Mouse (Mus musculus): Measurements from ENCODE around the gene Wsb2. TPM values are rescaled to one million over a fixed set of nuclear protein-coding genes. Genes with fewer than 3 reads are reported as not detected.

Wsb2 gene
- total and polyA plus RNA-seq, 2 experiments from 2014 or later: 321 to 421 TPM

GRCm38 (mm10) chr5:117356365-117357128, 557 bp upstream of the Wsb2 start:
- WGBS: 2% methylated on average over 21 of the region's 24 CpGs
- Histone ChIP-seq H3K36me3 (ENCODE audit: insufficient read depth, low read length) (no peaks in the 10 kb centered on the region), H3K4me1 (ENCODE audit: insufficient read depth, low read length) (peaks cover 16% of the 10 kb centered on the region; the same call in 1 of the 2 replicates), H3K9ac (replicated peaks; ENCODE audit: low read length) (peak overlapping the region; percentile 98), H3K9me3 (ENCODE audit: low read length) (no peaks in the 10 kb centered on the region), H3K4me3 (ENCODE audit: low read length) (peak overlapping the region; percentile 98), H3K27ac (peak overlapping the region; percentile 95), H3K4me2 (ENCODE audit: low read depth, low read length) (peak overlapping the region; percentile 79), H3K27me3 (ENCODE audit: insufficient read depth, low read length) (no peaks in the 10 kb centered on the region)
- TF ChIP-seq CTCF (IDR thresholded peaks at IDR 0.05; ENCODE audit: low read depth): no peak
- DNase-seq (ENCODE audit: low spot score): peak; percentile 57
- peak; percentile 57 for ATAC-seq

GRCm38 (mm10) chr5:117357478-117358247, 559 bp downstream of the Wsb2 start:
- peak overlapping the region; percentile 98 for H3K9ac ChIP-seq (replicated peaks; ENCODE audit: low read length)
- H3K9me3 ChIP-seq (ENCODE audit: low read length): no peaks in the 10 kb centered on the region
- H3K27me3 ChIP-seq (ENCODE audit: insufficient read depth, low read length): no peaks in the 10 kb centered on the region
- H3K4me1 ChIP-seq (ENCODE audit: insufficient read depth, low read length): peaks cover 16% of the 10 kb centered on the region; the same call in 1 of the 2 replicates
- peak overlapping the region; percentile 79 for H3K4me2 ChIP-seq (ENCODE audit: low read depth, low read length)
- H3K4me3 ChIP-seq (ENCODE audit: low read length): peak overlapping the region; percentile 98
- no peak for TF ChIP-seq CTCF (IDR thresholded peaks at IDR 0.05; ENCODE audit: low read depth)
- H3K36me3 ChIP-seq (ENCODE audit: insufficient read depth, low read length): no peaks in the 10 kb centered on the region
- DNase-seq (ENCODE audit: low spot score) (peak; percentile 28), ATAC-seq (peak; percentile 52)
- under 1% methylated on average over 40 of the region's 49 CpGs for WGBS
- peak overlapping the region; percentile 95 for H3K27ac ChIP-seq

GRCm38 (mm10) chr5:117358248-117358630, 1.1 kb downstream of the Wsb2 start:
- H3K4me1 ChIP-seq (ENCODE audit: insufficient read depth, low read length): peaks cover 16% of the 10 kb centered on the region; the same call in 1 of the 2 replicates
- 3% methylated on average over 6 of the region's 6 CpGs for WGBS
- peak overlapping the region; percentile 79 for H3K4me2 ChIP-seq (ENCODE audit: low read depth, low read length)
- peak overlapping the region; percentile 95 for H3K27ac ChIP-seq
- peak overlapping the region; percentile 98 for H3K4me3 ChIP-seq (ENCODE audit: low read length)
- H3K9me3 ChIP-seq (ENCODE audit: low read length): no peaks in the 10 kb centered on the region
- peak overlapping the region; percentile 98 for H3K9ac ChIP-seq (replicated peaks; ENCODE audit: low read length)
- no peak for TF ChIP-seq CTCF (IDR thresholded peaks at IDR 0.05; ENCODE audit: low read depth)
- H3K27me3 ChIP-seq (ENCODE audit: insufficient read depth, low read length): no peaks in the 10 kb centered on the region
- DNase-seq (ENCODE audit: low spot score): peak; percentile 19
- H3K36me3 ChIP-seq (ENCODE audit: insufficient read depth, low read length): no peaks in the 10 kb centered on the region
- no peak for ATAC-seq

- peak; percentile 43; the same call in 1 of the 2 replicates for ATAC-seq
- Histone ChIP-seq H3K9ac (replicated peaks; ENCODE audit: low read length) (0 out of 2 replicates have a peak overlapping the region, but pooled peaks have one; percentile 98), H3K4me2 (ENCODE audit: low read depth, low read length) (peak overlapping the region; percentile 79), H3K4me3 (ENCODE audit: low read length) (peak overlapping the region; percentile 98), H3K4me1 (ENCODE audit: insufficient read depth, low read length) (peaks cover 16% of the 10 kb centered on the region; the same call in 1 of the 2 replicates), H3K9me3 (ENCODE audit: low read length) (no peaks in the 10 kb centered on the region), H3K27ac (no peak overlapping the region), H3K36me3 (ENCODE audit: insufficient read depth, low read length) (no peaks in the 10 kb centered on the region), H3K27me3 (ENCODE audit: insufficient read depth, low read length) (no peaks in the 10 kb centered on the region)
- DNase-seq (ENCODE audit: low spot score): peak; percentile 88
- peak; percentile 82 for TF ChIP-seq CTCF (IDR thresholded peaks at IDR 0.05; ENCODE audit: low read depth)
- 38% methylated on average over 11 of the region's 11 CpGs for WGBS
These were observed 1.6 kb downstream of the Wsb2 start for GRCm38 (mm10) chr5:117358725-117359124.

- no peak for TF ChIP-seq CTCF (IDR thresholded peaks at IDR 0.05; ENCODE audit: low read depth)
- H3K27me3 ChIP-seq (ENCODE audit: insufficient read depth, low read length): no peaks in the 10 kb centered on the region
- H3K27ac ChIP-seq: no peak overlapping the region; the same call in 1 of the 2 replicates
- DNase-seq (ENCODE audit: low spot score): no peak
- H3K9me3 ChIP-seq (ENCODE audit: low read length): no peaks in the 10 kb centered on the region
- 43% methylated on average over 7 of the region's 7 CpGs for WGBS
- no peak for ATAC-seq
- peaks cover 16% of the 10 kb centered on the region; the same call in 1 of the 2 replicates for H3K4me1 ChIP-seq (ENCODE audit: insufficient read depth, low read length)
- no peak overlapping the region for H3K9ac ChIP-seq (replicated peaks; ENCODE audit: low read length)
- H3K36me3 ChIP-seq (ENCODE audit: insufficient read depth, low read length): peaks cover 1% of the 10 kb centered on the region
- H3K4me3 ChIP-seq (ENCODE audit: low read length): no peak overlapping the region
- H3K4me2 ChIP-seq (ENCODE audit: low read depth, low read length): 0 out of 2 replicates have a peak overlapping the region, but pooled peaks have one; percentile 3
These were observed 2.6 kb downstream of the Wsb2 start for GRCm38 (mm10) chr5:117359497-117360227.

- 49% methylated on average over 13 of the region's 13 CpGs for WGBS
- DNase-seq (ENCODE audit: low spot score) (no peak), ATAC-seq (no peak)
- Histone ChIP-seq H3K9ac (replicated peaks; ENCODE audit: low read length) (no peak overlapping the region), H3K9me3 (ENCODE audit: low read length) (no peaks in the 10 kb centered on the region), H3K27me3 (ENCODE audit: insufficient read depth, low read length) (no peaks in the 10 kb centered on the region), H3K4me3 (ENCODE audit: low read length) (no peak overlapping the region), H3K4me2 (ENCODE audit: low read depth, low read length) (no peak overlapping the region), H3K36me3 (ENCODE audit: insufficient read depth, low read length) (peaks cover 6% of the 10 kb centered on the region), H3K4me1 (ENCODE audit: insufficient read depth, low read length) (peaks cover 16% of the 10 kb centered on the region; the same call in 1 of the 2 replicates), H3K27ac (no peak overlapping the region)
- no peak for TF ChIP-seq CTCF (IDR thresholded peaks at IDR 0.05; ENCODE audit: low read depth)
These were observed 3.1 kb downstream of the Wsb2 start for GRCm38 (mm10) chr5:117360228-117360515.
